Mouse (Mus musculus) lung, adult 2 months (tissue): Measurements from ENCODE around the gene Wdr66.

ENCODE experiments used
- CTCF ChIP-seq: fragments of 200-500 bp; IDR thresholded peaks from 2 replicates; pipeline ENCODE4 v1.5.1; 2011; ENCODE audit warnings: mild to moderate bottlenecking, low read length, control low read depth; ENCODE audit not compliant: insufficient read depth
- POLR2A ChIP-seq: fragments of 200-500 bp; IDR thresholded peaks from 2 replicates; pipeline ENCODE4 v1.6.1; 2011; ENCODE audit warnings: low read depth, mild to moderate bottlenecking, control low read depth, low read length, borderline replicate concordance; ENCODE audit errors: extremely low read depth

DNA sequence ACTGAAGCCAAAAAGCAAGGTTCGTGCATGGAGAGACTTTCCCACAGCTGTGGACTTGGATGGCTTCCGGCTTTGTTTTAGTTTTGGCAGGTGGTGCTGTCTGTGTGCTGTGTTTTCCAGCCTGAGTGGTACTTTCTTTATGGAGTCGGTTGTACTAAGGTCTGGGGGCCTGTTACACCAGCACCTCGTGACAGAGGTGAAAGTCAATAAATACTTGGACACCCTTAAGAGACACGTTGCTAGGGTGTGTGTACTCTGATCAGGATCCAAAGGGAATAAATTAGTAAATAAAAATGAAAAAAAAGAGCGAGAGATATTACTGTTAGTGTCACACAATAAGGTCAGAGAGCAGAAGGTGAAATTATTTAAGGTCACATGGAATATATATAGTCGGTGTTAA, 25.1 kb upstream of the Wdr66 start:
- TF ChIP-seq POLR2A = no peak
- TF ChIP-seq CTCF = no peak
